Mouse (Mus musculus) megakaryocyte progenitor cell, adult 5-6 weeks (primary cell): Measurements from ENCODE around the gene Kif6. TPM values are rescaled to one million over a fixed set of nuclear protein-coding genes. Genes with fewer than 3 reads are reported as not detected.

Experiments used
- ATAC-seq: replicated peaks from 2 replicates; pipeline ENCODE4 v1.8.0; 2016; ENCODE audit warnings: mild to moderate bottlenecking, moderate TSS enrichment, inconsistent platforms; ENCODE audit not compliant: poor library complexity
- total RNA-seq, 2 experiments: library from RNA; stranded (forward) in 1 of 2; stranded (reverse) in 1 of 2; fragments of 157-497, 149-512 nt in 1 of 2; fragments of 200-1000 nt in 1 of 2; gene quantifications; 2 replicates each; pipeline versions ENCODE4 v1.2.3 to v1.2.4; 2015 to 2017

Kif6 gene
- total RNA-seq, 2 experiments from 2014 or later, result not detected

DNA sequence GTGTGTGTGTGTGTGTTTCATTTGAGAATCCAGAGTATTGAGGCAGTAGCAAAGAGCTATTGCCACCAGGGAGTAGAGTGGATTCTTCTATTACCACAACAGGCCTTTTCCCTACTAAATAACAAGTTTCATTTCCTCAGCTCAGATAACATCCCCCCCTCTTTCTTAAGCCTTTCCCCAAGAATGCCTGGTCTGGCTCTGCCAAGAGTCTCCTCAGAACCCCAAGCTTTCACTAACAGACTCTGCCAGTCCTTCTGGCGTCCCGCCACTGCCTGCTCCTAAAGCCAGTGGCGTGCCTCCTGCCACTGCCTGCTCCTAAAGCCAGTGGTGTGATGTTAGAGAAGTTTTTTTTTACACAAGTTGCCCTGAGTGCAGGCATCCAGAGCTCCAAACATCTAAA, 164.6 kb downstream of the Kif6 start:
- ATAC-seq, result no peak

DNA sequence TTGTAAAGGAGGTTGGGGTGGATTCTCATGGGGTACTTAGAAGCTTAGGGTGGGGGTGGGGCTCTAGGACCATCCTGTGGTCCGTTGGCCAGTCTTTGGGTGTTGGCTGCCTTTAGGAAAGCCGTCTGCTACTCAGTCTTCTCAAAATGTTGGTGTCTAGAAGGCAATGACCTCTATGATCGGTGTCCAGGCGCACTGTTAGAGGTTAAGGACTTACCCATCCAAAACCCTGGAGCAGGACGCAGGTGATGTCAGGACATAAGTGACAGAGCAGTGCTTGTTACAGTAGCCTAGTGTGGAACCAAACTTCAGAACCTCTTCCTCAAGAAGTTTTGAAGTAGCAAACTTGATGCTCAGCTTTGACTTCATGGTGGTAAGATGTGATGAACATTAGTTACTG, 170.9 kb downstream of the Kif6 start:
- ATAC-seq, result no peak

DNA sequence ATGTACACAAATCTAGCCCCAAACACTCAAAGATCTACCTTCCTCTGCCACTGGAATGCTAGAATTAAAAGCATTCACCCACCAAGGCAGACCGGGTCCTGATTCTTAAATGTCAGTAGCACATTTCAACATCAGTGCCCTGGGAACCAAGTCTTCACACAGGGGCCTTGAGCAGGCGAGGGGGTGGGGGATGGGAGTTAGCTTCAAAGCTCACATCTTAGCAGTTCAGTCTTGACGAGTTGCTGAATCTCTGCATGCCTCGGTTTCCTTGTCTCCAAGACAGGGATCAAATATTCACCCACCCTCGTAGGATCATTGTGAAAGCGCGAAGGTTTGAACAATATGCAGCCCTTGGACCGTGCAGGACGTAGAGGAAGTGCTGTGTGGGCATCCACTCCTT, 172.4 kb downstream of the Kif6 start:
- no peak for ATAC-seq

DNA sequence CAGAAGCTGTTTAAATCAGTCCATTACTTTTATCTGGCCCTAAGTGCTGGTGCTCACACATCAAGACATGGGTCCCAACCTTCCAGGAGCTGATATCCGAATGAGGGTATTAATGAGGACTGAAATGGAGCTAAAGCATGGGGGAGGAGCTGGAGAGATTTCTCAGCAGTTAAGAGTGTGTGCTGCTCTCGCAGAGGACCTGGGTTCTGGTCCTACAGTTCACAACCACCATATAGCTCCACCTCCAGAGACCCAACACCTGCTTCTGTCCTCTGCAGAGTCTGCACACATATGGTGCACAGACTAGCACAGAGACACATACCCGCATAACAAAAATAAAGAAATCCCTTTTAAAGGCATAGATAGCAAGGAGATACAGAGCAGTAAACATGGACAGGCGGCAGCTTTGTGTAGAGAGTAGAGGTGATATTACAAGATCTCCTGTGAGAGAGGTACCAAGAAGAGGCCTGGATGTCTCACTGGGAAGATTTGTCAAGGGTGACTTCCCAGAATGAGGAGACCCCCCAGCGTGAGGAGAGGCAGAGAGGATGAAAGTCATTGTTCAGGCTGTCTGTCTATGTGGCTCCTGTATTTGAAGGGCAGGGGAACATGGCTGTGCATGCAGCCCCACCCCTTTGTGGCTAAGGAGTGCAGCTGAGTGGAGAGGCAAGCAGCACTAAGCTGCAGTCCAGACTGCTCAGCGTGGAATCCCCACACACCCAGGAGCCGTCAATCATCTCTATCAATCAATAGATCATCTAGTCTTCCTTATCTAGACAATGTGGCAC, 173.4 kb downstream of the Kif6 start:
- ATAC-seq, result no peak

DNA sequence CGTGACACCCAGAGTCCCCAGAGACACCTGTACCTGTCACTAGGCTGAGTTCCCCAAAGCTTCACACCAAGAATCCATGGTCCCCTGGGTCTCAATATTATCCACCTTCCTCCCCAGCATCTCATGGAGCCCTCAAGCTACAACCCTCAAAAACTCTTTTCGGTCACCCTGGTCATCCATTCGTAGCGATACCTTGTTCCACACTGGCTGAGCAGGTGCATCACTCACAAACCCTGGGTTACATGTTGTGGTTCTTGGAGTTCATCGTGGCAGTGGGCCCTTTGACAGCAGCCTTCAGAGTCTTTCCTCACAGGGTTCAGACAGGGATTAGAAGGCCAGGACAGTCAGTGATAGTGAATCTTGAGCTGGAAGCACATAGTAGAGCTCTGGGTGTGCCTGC, 176.6 kb downstream of the Kif6 start:
- no peak for ATAC-seq

DNA sequence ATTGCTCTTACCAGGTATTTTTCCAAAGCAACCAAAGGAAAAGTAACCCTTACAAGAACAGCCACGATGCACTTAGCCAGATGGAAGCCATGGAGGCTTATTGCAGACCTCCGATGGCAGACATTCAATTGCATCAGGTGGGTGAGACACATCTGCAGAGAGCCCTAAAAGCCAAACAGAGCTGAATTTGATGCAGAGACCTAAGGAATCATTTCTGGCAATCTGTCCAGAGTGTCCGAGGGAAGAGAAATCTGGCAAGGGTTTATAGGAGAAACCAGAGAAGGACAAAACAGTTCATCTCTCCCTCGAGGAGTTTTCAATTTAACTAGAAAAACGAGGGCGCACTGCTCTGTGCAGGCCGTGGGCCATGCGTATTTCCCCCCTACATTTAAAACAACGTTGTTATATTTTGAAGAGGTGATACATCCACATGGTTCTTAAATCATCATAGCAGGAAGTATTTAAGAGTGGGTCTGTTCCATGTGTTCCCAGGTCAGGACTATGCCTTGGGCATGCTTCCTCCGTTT, 177.3 kb downstream of the Kif6 start:
- no peak for ATAC-seq

DNA sequence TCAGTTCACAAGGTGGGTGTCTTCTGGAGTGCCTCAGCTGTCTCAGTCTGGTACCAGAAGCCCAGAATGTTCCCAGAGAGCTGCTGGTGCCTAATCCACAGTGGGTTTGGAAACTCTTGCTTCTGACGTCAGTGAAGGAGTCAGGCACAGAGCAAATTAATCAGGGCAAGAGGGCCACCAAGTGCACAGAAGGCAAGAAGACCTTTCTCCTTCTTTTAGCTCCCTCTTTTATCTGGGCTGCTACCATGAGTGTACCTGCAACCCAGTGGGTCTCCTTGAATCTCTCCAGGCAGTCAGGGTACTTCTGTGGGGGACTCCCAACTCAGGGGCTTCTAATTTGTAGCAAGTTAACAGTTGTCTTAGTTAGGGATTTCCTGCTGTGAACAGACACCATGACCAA, 178.0 kb downstream of the Kif6 start:
- no peak for ATAC-seq

DNA sequence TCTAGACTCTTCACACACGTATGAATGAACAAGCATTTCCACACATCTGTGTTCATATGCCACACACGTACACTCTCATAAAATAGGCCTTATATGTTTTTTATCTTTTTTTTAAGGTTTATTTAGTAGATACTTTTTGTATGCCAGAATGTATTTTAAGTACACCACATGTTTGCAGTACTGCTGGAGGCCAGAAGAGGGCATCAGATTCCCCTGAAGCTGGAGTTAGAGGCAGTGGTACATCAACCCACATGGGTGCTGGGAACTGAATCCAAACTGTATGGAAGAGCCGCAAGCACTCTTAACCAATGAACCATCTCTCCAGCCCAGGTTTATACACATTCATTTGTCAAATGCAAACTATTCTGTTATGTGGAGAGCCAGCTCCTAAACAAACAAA, 179.0 kb downstream of the Kif6 start:
- no peak for ATAC-seq

DNA sequence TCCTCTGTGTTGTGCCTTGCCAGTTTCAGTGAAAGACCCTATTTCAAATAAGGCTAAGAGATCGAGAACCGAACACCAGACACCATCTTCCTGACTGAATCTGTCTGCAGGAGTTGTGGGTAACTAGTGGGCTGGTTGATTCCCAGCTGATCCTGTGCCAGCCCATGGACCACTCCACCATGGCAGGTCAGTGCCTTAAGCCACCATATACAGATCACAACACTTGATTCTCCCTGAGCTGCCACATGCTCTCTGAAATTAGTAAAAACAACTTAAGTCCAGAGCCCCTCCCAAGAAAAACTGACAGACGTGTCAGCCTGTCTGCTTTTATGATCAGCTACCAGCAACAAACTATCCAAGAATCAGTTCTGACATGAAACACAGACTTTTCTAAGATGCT, 180.3 kb downstream of the Kif6 start:
- ATAC-seq, result no peak

DNA sequence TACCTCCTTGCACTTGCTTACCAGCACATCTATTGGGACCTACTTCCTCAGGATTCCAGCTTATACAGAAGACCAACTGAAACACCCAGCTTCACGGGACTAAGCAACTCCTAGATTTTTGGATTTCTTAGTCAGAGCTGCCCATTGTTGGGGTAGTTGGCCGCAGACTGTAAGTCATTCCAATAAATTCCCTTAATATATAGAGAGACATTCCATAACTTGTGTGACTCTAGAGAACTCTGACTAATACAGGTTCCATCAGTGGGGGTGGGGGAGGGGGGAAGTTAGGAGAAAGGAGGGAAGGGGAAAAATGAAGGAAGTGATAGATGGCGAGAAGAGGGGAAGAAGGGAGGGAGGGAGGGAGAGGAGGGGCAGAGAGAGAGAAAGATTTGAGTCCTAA, 181.2 kb downstream of the Kif6 start:
- no peak for ATAC-seq

DNA sequence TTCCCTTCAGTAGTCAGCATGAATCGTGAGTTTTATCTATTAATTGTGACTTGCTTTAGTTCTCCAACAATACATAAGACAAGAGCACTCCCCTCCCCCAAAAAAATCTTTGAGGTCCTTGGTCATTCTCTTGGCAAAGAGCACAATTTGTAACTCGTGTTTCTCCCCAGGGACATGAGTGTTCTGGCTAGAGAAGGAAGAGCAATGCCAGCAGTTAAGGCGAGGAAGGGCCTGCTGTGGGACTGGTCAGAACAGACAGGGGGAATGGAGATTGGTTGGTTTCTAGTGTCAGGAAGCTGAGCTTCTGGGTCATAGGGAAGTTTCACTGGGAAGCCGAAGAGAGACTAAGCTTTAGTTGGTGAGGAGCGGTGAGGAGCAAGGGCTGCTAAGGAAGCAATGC, 184.2 kb downstream of the Kif6 start:
- ATAC-seq, result no peak

DNA sequence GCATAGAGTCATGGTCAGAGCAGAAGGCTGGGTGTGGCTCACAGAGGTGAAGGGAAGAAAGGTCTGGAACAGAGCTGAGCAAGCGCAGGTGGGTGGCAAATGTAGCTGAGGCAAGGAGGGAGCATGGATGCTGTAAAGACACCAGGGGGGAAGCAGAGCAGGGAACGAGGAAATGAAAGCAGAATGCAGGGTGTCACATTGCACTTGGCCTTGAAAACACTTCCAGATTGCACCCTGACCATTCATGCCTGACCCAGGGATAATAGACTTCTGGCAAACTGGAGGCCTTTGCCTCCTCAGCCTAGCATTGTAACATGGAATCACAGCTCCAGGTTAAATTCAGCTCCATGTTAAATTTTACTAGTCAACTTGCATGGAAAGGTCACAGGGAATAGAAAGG, 185.2 kb downstream of the Kif6 start:
- ATAC-seq, result no peak

DNA sequence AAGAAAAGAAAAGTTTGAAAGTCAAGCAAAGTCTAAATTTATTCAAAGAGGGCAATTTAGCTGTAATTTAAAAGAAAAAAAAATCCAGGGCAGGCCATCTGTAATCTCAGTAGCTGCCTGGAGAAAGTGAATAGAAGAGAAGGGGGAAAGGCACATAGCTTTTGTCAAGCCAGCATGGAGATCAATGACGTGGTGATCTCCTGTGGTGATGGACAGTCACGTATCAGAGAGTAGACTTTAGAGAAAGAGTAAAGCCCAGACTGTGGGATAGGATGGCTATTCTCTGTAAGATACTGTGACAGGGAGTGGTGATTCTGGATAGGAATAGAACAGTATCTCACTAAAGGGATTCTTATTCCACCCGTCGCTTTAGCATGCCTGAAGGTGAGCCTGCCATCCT, 192.5 kb downstream of the Kif6 start:
- ATAC-seq, result no peak

DNA sequence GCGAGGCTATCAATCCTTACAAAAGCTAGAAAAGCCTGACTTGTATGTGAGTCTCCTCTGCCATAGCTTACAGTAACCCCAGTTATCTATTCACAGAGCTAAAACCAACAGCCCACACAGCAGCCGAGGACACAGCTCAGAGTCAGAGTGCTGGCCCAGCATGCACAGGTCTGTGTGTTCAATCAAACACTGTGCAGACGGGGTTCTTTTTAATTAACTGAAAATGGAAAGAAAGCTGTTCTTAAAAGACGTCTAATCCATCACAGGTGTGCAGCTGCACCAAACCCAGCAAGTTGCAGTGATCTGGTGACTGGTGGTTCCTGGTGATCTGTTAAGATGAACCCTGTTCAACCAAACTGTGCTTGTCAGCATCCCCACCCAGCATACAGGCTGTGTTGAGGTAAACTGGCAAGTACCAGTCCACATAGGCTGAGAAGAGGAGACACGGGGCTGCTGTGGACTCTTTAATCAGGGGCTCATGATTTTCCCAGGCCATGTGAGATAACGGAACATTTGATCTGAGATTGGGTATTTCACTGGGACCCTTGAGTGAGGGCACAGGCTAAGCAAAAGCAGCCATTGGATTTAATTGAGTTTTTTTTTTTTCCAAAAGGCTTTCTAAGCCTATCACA, 193.9 kb downstream of the Kif6 start:
- no peak for ATAC-seq

DNA sequence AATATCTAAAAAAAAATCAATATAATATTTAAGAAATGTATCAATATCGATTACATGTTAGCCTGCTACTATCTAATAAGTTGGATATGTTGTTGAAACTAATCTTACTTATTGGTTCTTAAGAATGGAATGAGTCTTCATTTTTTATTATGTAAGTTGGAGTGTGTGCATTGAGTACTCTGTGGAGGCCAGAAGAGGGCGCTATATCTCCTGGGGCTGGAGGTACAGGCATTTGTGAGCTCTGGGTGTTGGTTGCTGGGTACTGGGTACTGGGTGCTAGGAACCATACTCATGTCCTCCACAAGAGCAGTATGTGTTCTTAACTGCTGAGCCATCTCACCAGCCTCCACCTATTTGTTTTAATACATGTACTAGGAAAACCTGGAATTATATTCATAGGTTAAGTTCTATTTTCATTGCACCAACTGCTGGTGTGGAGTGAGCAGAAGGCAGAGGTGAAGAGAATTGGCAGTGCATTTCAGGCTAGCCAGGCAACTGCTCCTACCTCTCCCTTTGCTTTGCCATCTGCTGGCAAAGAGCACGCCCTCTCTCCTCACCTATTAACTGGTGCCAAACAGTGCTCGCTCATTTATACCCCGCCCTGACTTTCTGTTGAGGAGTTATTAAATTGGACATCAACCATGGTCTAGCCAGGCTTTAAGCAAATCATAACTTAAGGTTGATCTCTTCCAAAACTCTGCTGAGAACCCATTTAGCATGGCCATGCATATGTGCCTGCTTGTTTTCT, 199.1 kb downstream of the Kif6 start:
- no peak for ATAC-seq

DNA sequence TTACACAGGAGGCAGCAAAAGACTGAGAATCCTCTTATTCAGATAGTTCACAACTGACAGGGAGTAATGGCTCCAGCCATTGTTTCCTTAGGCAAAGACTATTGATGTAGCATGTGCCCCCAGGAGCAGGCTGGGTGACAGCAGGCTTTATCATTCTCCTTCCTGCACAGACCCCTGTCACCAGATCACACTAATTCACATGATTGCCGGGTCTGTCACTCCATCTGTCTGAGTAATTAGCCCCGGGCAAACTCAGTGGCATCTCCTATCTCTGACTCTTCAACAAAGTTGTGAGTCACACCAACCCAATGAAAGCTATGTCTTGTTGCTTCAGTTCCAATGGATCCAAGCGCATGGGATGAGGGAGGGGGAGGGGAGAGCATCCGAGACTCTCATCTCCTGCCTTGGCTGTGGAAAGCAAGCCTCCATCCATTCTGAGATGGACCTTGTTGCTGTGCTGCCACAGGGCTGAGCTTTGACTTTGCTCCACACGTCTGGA, 201.2 kb downstream of the Kif6 start:
- ATAC-seq, result no peak

DNA sequence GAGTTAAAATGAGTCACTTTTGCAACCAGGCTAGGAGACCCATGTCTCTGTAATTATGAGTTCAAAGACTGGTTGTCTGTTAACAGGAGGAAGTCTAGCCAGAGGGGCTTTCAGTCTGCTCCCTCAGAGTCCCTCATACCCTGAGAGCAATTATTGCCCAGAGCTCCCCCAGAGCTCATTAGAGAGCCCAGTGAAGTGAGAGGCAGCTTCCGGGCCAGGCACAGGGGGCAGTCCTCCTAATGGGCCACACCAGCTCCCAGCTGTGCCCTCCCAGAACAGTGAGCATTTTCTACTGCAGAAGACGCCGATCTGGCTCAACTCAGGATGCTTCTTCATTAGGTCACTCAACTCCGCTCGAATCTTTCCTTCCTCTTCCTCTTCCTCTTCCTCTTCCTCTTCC, 201.8 kb downstream of the Kif6 start:
- ATAC-seq, result no peak

DNA sequence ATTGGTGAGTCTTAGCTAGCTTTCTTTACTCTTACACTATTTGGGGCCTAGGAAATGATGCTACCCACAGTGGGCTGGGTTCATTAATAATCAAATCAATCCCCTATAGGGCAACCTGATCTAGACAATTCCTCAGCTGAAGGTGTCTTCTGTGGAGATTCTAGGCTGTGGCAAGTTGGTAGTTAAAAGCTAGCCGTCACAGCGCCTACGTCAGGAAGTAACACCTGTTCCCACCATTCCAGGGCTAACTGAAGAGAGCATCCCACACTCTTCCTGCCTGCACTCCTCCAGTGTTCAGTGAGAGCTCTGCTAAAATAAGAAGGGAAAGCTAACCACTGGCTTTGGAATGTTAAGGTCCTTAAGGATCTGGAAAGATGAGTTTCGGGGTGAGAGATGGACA, 205.3 kb downstream of the Kif6 start:
- ATAC-seq, result no peak

DNA sequence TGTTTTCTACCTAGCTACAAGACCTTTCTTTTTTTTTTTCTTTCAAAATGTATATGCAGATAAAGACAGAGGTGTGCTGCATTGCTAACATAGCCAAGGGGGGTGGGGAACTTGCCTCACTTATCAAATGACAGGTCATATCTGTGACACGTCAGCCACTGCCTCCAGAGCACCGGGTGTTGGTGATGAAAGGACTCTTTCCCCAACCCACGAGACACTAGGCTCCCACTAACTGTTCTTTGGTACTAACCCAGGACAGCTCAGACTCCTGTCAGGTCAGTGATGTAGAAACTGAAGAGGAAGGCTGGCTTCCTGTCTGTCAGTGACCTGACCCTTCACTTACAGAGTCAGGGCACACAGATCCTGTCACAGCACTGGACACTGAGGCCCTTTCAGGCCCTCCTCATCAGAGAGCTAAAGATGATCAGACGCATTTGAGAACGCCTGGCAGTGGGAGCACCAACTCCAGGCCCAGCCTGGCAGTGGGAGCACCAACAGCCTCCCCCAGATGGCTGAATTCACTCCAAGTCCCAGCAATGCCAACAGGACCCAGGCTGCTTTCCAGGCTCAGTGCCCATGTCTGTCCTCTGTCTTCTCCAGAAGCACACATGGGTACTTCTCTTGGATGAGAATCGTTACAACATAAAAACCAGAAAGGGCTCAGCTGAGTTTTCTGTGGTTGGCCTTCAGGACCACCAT, 209.4 kb downstream of the Kif6 start:
- ATAC-seq, result no peak

DNA sequence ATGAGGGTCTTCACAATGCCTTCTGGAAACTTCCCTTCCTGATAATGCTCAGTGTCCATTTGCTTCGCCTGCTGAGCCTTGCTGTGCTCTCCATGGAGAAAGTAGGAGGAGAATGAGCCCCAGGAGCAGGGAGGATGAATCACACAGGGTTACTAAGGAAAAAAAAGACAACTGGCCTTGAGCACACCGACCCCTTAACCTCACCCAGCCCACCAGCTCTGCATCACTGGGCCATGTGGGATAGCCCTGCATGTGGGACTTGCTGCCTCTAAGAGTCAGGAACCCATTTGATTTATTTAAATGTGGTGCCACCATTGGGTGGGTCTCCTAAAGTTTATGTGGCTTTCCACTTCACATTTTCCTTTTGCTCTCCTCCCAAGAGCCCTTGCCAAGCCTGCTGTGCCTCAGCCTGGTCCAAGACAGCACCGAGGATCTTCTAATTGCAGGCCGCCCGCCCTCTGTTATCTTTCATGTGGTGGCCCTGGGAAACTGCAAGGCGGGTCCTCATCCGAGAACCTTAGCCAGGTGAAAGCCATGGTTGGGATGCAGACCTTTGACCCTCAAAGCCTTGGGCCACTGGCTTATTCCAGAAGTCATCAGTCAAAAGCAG, 210.0 kb downstream of the Kif6 start:
- ATAC-seq, result no peak

DNA sequence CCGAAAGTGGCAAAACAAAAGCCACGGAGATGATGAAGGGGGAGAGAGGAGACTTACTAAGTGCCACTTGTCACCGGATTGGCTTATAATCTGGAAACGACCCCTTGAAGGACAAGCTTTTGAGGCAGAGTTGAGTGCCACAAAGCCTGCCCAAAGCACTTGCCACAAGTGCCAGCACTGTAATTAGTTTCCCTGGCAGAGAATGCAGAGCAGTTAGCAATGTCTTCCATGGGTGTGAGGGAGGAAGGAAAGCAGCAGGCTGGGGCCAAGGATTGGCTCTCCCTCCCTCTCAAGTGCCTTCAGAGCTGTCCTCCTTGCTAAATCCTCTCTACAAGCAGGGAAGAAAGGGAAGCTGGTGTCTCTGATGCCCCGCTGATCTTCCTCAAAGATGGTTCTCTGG, 210.9 kb downstream of the Kif6 start:
- no peak for ATAC-seq
